Mouse (Mus musculus) T-cell, adult 66 days (primary cell): ENCODE data around the gene Olfr435. TPM values are rescaled to one million over a fixed set of nuclear protein-coding genes. Genes with fewer than 3 reads are reported as not detected.

ENCODE experiments used
- total RNA-seq, 2 experiments: library from RNA; stranded (reverse); gene quantifications; 3 replicates in 1 of 2; 4 replicates in 1 of 2; pipeline ENCODE4 v1.2.4; 2023

Olfr435 gene
- total RNA-seq = not detected

GRCm38 (mm10) chr6:43196781-43197180 is at the start of gene Olfr435:
Gene Olfr435 (plus strand): TSS chr6:43197146.

GRCm38 (mm10) chr6:43162982-43163381 is 34.0 kb upstream of the Olfr435 start, which contains the start of gene Olfr437:
Gene Olfr437 (plus strand): TSS chr6:43163282.

GRCm38 (mm10) chr6:43171840-43172239 is 25.1 kb upstream of the Olfr435 start, which contains the start of gene Olfr13:
Gene Olfr13 (plus strand): TSS chr6:43172140.

GRCm38 (mm10) chr6:43212873-43213272 is 15.9 kb downstream of the Olfr435 start, which contains the start of gene Olfr434:
Gene Olfr434 (plus strand): TSS chr6:43213021.

GRCm38 (mm10) chr6:43231255-43231654 is 34.3 kb downstream of the Olfr435 start, which contains the start of gene Olfr47:
Gene Olfr47 (plus strand): TSS chr6:43231529.

Other genes with a start within 250 kb of the Olfr435 start
- gene Olfr444, start 248.1 kb upstream of the Olfr435 start, total RNA-seq = not detected
- gene Olfr441, start 90.8 kb upstream of the Olfr435 start, total RNA-seq = not detected
- not detected for gene Olfr237-ps1, start 50.6 kb upstream of the Olfr435 start, total RNA-seq
- not detected for gene Olfr437, start 33.9 kb upstream of the Olfr435 start, total RNA-seq
- not detected for gene Olfr13, start 25.0 kb upstream of the Olfr435 start, total RNA-seq
- not detected for gene Olfr434, start 15.9 kb downstream of the Olfr435 start, total RNA-seq
- not detected for gene Olfr47, start 34.4 kb downstream of the Olfr435 start, total RNA-seq
- 1 to 10 TPM; 2.3 to 4.2 TPM for gene Arhgef5, start 68.4 kb downstream of the Olfr435 start, total RNA-seq
- not detected for gene Nobox, start 112.4 kb downstream of the Olfr435 start, total RNA-seq